Mouse (Mus musculus) small intestine, adult 2 months (tissue): ENCODE results near the gene Lrrc8a.

Experiments
- CTCF ChIP-seq: fragments of 200-500 bp; IDR thresholded peaks from 2 replicates; pipeline ENCODE4 v1.5.1; 2012; ENCODE audit warnings: low read depth, mild to moderate bottlenecking, control low read depth, inconsistent platforms, low read length, moderate library complexity, mixed read lengths; ENCODE audit not compliant: insufficient replicate concordance, insufficient read length; ENCODE audit errors: extremely low read depth
- POLR2A ChIP-seq: fragments of 200-500 bp; IDR thresholded peaks from 2 replicates; pipeline ENCODE4 v1.6.1; 2012; ENCODE audit warnings: low read depth, mild to moderate bottlenecking, control low read depth, inconsistent platforms, low read length, moderate library complexity

- no peak for TF ChIP-seq CTCF
- no peak for TF ChIP-seq POLR2A
These were observed 25.4 kb downstream of the Lrrc8a start for GRCm38 (mm10) chr2:30262840-30263441.
